Mouse (Mus musculus): ENCODE results near the gene Cwc25. TPM values are rescaled to one million over a fixed set of nuclear protein-coding genes. Genes with fewer than 3 reads are reported as not detected.
A peak's percentile ranks its signal among the peaks of the same experiment; 100 is the strongest.
"Not testable (repeated sequence)": the region's sequence is repeated elsewhere in the genome, so short reads cannot be mapped to it uniquely, and the experiment has no call there.

Cwc25 gene
- total RNA-seq, 2 experiments from 2014 or later, result 20.2 to 20.7 TPM

DNA sequence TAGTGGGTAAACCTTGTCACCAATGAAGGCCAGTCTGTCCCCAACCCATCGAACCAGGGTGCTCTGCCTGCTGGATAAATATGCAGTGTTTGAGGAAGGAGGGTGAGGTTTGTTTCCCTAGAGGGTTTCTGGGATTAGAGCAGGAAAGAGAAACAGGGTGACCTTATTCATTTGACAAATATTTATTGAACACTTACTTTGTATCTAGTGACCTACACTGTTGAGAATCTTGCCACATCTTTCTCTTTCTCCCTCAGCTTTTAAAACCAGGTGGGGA lies 35.8 kb upstream of the Cwc25 start:
- intact Hi-C loops (cut with DNase I), result no loop called here
- no peak for DNase-seq (ENCODE audit: low spot score in 2 of 2)

DNA sequence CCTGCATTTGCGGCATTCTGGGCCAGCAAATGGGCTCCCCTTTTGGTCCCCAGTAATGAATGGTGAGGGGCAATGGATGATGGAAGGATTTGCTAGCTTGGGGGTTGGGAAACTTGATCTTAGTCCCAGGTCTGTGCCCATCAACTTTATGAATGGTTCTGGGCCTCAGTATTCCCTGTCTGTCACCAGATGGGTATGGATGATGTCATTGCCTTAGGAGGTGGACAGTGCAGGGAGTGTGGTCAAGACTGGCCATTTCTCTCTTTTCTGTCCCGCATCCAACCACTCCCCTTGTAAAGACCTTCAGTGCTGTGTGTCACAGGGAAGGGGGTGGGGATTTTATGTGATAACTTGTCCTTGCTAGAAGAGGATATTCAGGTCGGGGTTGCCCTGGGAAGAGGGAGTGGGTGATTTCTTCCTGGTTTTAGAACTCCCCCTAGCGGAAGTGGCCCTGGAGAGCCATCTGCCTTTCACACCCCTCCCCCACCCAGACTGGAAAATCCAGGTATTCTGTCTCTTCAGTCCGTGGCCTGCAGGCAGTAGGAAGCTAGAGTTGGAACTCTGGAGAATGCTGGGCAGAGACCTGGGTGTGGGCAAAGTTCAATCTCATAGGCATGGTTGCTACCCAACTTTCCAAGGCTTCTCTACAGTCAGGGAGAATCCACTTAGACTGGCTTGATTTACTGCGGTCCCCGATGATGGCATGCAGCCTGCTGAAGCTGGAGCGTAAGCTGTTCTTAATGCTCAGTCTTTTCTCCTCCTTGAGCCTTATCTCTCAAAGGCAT lies 35.2 kb upstream of the Cwc25 start:
- intact Hi-C loops (cut with DNase I), result loop anchor here (2.0 kb wide), 1 partner anchor 83 kb away; the partner anchor contains the start of gene Fbxo47
- DNase-seq (ENCODE audit: low spot score in 2 of 2), result no peak

DNA sequence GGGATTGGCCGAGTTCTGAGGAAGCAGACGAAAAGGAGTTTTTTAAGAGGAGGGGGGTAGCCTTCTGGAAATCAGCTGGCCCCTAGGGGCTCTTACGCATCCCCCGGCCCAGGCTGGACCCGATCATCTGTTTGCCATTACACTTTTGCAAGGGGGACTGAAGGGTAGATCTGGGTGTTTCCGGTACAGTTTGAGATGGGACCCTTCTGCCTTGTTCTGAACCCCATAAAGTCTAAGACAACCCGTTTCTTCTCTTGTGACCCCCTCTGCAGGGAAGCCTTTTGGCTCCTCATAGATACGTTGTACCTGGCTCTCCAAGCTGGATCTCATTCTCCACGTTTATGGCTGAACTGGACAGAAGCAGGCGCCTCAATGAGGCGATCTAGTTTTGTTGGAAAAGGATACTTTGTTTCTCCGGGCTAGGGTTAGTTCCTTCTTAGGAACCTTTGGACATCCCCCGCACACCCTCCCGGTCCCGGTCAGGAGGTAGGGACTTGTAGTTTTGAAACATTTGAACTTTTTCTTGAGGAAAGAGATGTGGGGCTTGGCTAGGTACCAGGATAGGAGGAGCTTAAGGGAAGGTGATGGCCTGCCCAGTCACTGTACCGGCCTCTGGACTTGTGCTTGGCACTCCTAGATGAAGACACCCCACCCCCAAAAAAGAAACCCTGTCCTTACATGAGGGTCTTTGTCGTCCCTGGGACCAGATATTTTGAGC lies 34.5 kb upstream of the Cwc25 start:
- DNase-seq (ENCODE audit: low spot score in 2 of 2), result no peak
- intact Hi-C loops (cut with DNase I), result loop anchor here (2.0 kb wide), 1 partner anchor 84 kb away; the partner anchor contains the start of gene Fbxo47

DNA sequence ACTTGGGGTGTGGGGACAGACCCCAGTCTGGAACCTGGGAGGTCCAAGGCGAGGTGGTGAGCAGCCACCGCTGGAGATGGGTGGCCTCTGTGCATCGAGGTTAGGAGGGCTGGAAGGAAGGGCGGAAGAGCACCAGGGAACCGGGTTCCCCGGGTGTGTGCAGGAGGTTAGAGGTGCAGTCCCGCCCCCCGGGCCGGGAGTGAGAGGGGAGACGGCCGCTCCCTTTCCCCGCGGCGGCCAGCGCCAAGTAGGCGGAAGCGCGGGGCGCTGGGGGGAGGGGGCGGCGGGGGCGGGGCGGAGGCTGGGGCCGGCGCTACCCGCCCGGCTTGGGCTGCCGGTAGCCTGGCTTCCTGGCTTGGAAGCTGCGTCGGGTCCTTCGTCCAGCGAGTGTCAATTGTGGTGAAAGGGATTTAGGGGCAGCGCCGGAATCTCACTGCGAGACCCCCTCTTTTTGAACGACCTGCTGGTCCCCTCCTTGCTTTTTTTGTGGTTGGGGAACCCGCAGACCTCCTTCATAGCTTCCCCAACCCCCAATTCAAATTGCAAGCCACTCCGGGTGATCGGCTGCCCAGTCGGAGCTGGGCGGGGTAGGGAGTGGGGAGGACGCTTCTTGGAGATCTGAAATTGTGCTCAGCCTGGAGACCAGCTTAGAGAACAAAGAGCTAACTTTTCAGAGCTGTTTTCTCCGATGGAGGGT lies 33.8 kb upstream of the Cwc25 start:
- peak in 1 of 2 experiments; percentile 71 for DNase-seq (ENCODE audit: low spot score in 2 of 2)
- intact Hi-C loops (cut with DNase I), result loop anchor here (1.0 to 2.0 kb wide), 2 partner anchors 40 to 85 kb away; partner anchors contain the start of genes B230217C12Rik and Fbxo47

DNA sequence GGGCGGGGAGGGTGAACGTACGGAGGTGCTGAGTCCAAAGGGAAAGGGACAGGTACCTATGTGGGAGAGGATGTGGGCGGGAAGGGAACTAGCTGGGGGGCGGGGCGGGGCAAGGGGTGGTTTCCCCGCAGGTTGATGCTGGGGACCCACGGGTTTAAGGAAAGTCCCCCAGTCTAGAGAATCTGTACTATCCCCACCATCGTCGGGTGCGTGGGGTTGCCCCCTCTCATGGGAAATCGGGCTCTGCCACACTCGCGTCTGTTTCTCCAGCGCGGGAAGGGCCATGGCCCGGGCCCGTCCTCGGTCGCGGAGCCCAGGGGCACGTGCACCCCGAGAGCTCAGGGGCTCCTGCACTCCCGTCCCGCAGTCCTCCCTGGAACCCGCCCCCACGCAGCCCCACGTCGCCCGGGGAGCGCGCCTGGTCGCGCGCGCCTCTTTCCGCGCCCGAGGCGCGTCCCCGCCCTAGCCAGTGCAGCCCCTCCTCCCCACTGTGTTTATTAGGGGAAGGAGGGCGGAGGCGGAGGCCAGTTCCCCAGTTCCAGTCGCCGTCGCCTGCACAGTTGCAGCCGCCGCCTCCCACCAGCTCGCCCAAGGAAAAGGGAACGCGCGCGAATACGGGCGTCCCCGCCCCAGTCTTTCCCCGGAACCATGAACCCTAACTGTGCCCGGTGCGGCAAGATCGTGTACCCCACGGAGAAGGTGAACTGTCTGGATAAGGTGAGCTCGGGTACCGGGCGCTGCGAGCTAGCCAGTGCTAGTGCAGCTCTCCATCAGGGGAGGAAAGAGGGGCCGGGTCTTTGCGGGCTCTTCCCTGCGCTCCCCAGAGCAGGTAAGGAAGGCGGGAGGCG lies 33.0 kb upstream of the Cwc25 start:
- DNase-seq (ENCODE audit: low spot score in 2 of 2), result peak; percentile 87 to 88
- intact Hi-C loops (cut with DNase I), result loop anchor here (1.0 kb wide), 1 partner anchor 41 kb away; the partner anchor contains the start of gene B230217C12Rik

DNA sequence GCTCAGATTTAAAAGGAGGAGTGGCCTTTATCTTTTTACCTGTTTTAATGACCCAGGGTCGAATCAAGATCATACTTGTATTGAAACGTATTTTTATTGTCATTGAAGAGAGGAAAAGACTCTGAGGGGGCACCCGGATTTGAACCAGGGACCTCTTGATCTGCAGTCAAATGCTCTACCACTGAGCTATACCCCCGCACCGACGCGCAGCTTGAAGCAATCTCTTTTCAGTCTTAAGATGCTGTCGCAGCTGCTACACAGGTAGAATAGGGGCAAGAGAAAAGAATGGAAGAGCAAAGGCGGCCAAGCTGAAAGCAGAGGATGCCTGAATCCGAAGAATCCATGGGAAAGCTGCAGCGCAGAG lies 32.4 kb upstream of the Cwc25 start, which contains the start of gene Lasp1:
Gene Lasp1, plus strand, starts transcription at position 219 of the 364 bp plus-strand sequence.
- peak; percentile 88 to 89 for DNase-seq (ENCODE audit: low spot score in 2 of 2)
- intact Hi-C loops (cut with DNase I), result loop anchor here (1.0 kb wide), 1 partner anchor 42 kb away; the partner anchor contains the start of gene B230217C12Rik

GRCm38 (mm10) chr11:97798083-97798435 lies 31.7 kb upstream of the Cwc25 start:
- intact Hi-C loops (cut with DNase I), result no loop called here
- DNase-seq (ENCODE audit: low spot score in 2 of 2), result no peak

- intact Hi-C loops (cut with DNase I), result loop anchor here (1.0 to 2.0 kb wide), 2 partner anchors 15 to 191 kb away; partner anchors contain the start of gene Rpl23
These were observed 31.2 kb upstream of the Cwc25 start for GRCm38 (mm10) chr11:97797369-97798082.

DNA sequence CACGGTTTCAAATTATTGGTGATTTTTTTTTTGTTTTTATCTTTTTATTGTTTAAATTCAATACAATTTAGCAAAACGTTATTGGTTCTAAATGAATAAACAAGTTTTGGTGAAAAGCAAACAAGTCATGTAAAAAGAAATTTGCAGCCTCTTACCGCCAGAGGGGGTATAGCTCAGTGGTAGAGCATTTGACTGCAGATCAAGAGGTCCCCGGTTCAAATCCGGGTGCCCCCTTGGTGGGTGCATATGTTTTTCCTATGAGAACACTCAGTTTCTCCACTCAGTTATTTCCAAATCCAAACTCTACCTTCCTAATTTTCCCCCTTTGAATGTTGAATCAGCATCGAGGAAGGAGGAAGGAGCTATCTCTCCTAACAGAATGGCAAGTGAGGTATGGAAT lies 30.6 kb upstream of the Cwc25 start:
- intact Hi-C loops (cut with DNase I), result loop anchor here (1.0 to 2.0 kb wide), 2 partner anchors 14 to 191 kb away; partner anchors contain the start of gene Rpl23
- peak; percentile 66 for DNase-seq (ENCODE audit: low spot score in 2 of 2)

More at GRCm38 (mm10) chr11:97797369-97798082, 31.2 kb upstream of the Cwc25 start:
- no peak for DNase-seq (ENCODE audit: low spot score in 2 of 2)

- no peak for DNase-seq (ENCODE audit: low spot score in 2 of 2)
These were observed 26.8 kb upstream of the Cwc25 start for GRCm38 (mm10) chr11:97793165-97793564.

DNA sequence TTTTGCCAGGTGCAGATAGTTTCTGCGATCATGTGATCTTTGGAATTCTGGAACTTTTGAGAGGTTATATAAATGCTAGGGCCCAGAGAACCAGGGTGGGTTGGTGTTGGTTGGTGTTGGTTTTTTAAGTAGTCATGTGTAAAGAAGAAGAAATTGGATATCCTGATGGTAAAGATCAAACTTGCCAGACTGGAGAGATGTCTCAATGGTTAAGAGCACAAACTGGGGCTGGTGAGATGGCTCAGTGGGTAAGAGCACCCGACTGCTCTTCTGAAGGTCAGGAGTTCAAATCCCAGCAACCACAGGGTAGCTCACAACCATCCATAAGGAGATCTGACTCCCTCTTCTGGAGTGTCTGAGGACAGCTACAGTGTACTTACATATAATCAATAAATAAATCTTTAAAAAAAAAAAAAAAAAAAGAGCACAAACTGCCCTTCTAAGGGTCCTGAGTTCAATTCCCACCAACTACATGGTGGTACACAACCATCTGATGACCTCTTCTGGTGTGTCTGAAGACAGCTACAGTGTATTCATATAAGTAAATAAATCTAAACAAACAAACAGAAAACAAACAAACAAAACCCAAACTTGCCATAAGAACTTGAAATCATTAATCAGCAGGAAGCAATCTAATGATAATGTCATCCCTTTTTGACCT lies 24.6 kb upstream of the Cwc25 start:
- intact Hi-C loops (cut with DNase I); DNase-seq (ENCODE audit: low spot score in 2 of 2): not testable (repeated sequence)

More at GRCm38 (mm10) chr11:97793165-97793564, 26.8 kb upstream of the Cwc25 start:
- intact Hi-C loops (cut with DNase I), result no loop called here

GRCm38 (mm10) chr11:97789727-97790126 lies 23.4 kb upstream of the Cwc25 start:
- intact Hi-C loops (cut with DNase I), result no loop called here
- DNase-seq (ENCODE audit: low spot score in 2 of 2), result no peak

DNA sequence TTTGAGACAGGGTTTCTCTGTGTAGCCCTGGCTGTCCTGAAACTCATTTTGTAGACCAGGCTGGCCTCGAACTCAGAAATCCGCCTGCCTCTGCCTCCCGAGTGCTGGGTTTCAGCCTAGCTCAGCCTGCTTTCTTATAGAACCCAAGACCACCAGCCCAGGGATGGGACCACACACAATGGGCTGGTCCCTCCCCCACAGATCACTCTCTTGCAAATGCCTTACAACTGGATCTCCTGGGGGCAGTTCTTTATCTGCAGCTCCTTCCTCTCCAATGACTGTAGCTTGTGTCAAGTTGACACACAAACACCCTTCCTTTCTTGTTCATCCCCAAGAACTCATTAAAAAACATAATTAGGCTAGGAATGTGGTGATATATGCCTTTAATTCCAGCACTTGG lies 21.6 kb upstream of the Cwc25 start:
- intact Hi-C loops (cut with DNase I), result no loop called here

DNA sequence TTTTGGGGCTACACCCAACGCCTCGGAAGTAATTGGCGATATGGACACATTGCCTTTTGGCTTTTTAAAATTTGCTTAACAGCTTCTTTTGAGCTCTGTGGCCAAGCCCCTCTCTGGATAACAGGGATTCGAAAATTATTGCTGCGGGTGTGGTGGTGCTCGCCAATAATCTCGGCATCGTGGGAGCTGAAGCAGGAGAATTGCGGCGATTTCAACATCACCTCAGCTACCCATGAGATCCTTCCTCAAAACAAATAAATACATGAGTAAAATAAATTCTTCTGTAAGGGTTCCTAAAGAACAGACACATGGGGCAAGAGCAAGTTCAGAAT lies 16.2 kb upstream of the Cwc25 start:
- intact Hi-C loops (cut with DNase I), result loop anchor here (1.0 to 2.0 kb wide), 3 partner anchors 14 to 101 kb away; partner anchors contain the start of gene Cwc25
- DNase-seq (ENCODE audit: low spot score in 2 of 2), result no peak

More for the DNA sequence above, 21.6 kb upstream of the Cwc25 start:
- no peak for DNase-seq (ENCODE audit: low spot score in 2 of 2)

GRCm38 (mm10) chr11:97781832-97782563 lies 15.6 kb upstream of the Cwc25 start, which contains the start of gene Rpl23:
Rpl23 (minus strand) TSS chr11:97782437.
- peak; percentile 99 for DNase-seq (ENCODE audit: low spot score in 2 of 2)

DNA sequence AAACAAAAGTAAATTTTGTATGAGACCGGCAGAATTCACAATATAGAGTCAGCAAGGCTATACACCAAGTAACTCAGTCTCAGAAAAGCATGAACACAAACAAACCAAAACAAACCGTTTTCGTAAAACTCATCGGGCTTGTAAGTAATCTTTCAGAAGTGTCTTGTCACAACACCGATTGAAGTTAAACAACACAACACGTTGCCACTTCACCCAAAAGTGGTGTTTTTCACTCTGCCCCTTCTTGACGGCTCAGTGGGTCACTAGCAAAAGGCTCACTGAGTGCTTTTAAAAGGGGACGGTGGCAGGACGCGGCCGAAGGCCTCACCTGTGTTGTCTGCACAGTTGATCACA lies 15.1 kb upstream of the Cwc25 start:
- DNase-seq (ENCODE audit: low spot score in 2 of 2), result no peak
- intact Hi-C loops (cut with DNase I), result no loop called here

More at GRCm38 (mm10) chr11:97781832-97782563, 15.6 kb upstream of the Cwc25 start, which contains the start of gene Rpl23:
- intact Hi-C loops (cut with DNase I), result loop anchor here (1.0 to 2.0 kb wide), 3 partner anchors 15 to 101 kb away; partner anchors contain the start of gene Cwc25

Measured in left cerebral cortex, postnatal 36 days (tissue).